Mouse (Mus musculus): Measurements from ENCODE around the gene Olfr1512.
A peak's percentile ranks its signal among the peaks of the same experiment; 100 is the strongest.
"Not testable (repeated sequence)": the region's sequence is repeated elsewhere in the genome, so short reads cannot be mapped to it uniquely, and the experiment has no call there.

Gene Olfr1512

GRCm38 (mm10) chr14:52379068-52379467, at the start of gene Olfr1512:
Olfr1512 (minus strand) TSS chr14:52379168.
- DNase-seq (ENCODE audit: low spot score) = no peak

GRCm38 (mm10) chr14:52427686-52428085, 48.7 kb upstream of the Olfr1512 start:
- no peak for DNase-seq (ENCODE audit: low spot score)

GRCm38 (mm10) chr14:52414273-52414672, 35.3 kb upstream of the Olfr1512 start, which contains the start of gene Olfr1510:
Olfr1510 (minus strand) TSS chr14:52414373.
- DNase-seq (ENCODE audit: low spot score) = no peak

- not testable (repeated sequence) for DNase-seq (ENCODE audit: low spot score)
These were observed 31.4 kb upstream of the Olfr1512 start for GRCm38 (mm10) chr14:52410142-52410919.

DNA sequence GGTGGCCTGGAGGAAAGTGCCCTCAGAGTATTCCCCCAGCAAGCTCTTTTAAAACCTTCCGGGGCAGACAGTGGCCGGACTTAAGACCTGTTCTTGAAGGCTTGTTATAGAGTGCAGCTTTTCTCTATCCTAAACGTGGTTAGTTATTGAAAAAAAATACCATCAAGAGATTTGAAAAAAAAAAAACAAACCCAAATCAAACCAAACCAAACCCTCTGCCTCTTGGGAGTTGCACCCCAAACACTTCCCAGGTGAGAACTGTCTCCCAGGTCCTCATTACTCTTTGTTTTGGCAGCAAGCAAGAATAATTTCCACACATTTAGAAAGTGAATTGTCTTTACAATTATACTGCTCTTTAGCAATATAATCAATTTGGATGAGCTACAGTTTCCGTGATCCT, 18.3 kb upstream of the Olfr1512 start, which contains the start of gene Olfr1511:
Gene Olfr1511, minus strand, starts transcription at position 101 of the 400 bp plus-strand sequence.
- DNase-seq (ENCODE audit: low spot score) = no peak

DNA sequence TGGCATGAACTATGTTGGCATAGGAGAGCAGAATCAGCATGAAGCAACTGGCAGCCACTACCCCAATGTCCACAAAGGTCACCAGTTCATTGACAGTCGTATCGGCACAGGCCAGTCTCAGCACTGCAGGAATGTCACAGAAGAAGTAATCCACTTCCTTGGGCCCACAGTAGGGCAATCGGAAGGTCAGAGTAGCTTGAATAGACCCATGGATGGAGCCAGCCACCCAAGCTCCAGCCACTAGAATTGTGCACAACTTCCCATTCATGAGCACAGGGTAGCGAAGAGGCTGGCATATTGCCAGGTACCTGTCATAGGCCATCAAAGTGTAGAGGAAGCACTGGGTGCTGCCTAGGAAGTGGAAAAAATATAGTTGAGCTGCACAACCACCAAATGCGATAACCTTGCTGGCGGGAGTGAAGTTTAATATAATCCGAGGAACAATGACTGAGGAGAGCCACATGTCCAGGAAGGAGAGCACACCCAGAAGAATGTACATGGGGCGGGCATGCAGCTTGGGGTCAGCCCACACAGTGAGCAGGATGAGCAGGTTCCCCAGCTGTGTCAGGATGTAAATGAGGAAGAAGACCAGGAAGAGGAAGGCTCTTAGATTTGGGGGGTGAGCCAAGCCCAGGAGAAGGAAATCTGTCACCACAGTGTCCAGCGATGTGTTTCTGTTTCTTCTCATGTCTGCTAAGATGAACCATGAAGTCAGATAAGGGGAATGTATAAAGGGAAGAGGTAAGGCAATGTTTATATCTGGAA, 11.3 kb upstream of the Olfr1512 start:
- not testable (repeated sequence) for DNase-seq (ENCODE audit: low spot score)

DNA sequence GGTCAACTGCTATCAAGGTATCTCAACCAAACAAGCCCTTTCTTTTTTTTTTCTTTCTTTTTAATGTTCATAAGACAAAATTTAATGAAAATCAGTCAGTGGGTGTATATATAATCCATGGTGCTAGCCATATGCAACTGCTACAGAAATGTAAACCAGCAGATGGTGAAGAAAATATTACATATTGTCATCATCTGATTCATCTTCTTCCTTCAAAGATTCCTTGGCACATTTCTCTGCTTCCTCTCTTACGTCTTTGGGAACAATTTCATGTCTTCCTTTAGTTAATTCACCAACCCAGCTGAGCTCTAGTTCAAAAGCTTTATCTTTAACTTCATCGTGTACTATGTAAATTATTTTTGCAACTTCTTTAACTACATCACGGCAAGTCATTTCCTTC, 10.2 kb downstream of the Olfr1512 start:
- DNase-seq (ENCODE audit: low spot score) = no peak

DNA sequence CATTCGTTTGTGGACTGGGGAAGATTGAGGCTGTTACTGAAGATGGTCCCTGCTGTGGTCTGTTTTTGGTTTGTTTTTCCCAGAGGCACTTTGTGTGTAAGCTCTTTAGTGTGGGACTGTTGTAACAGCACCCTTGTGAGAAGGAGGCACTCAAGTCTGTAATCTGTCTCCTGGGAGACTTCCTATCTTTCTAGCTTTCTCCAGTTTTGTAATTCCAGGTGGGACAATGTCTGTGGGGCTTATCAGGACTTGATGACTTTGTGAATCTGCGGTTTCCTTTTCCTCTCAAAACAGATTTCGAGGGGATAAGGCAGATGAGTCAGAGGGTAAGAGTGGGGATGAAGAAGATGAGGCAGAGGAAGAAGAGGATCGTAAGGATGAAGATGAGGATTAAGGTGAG, 22.7 kb downstream of the Olfr1512 start, which contains the start of gene Olfr1513:
Gene Olfr1513, minus strand, starts transcription at position 101 of the 400 bp plus-strand sequence.
- no peak for DNase-seq (ENCODE audit: low spot score)

DNA sequence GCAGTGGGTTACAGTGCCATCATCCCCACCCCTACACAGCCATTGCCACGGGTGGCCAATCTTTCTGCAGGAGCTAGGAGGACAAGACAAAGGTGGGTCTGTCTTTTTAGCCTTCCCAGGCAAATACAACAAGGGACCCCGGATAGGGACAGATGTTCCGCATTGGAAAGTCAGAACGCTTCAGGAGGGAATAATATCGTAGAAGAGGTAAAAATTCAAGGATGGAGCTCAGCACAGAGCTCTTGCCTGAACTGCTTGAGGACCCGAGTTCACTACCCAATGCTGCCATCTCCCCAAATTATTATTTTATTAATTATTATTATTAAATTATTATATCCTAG, 39.5 kb downstream of the Olfr1512 start:
- no peak for DNase-seq (ENCODE audit: low spot score)

- peak; percentile 91 for DNase-seq (ENCODE audit: low spot score)
These were observed 40.0 kb downstream of the Olfr1512 start for GRCm38 (mm10) chr14:52338751-52339511.

- no peak for DNase-seq (ENCODE audit: low spot score)
These were observed 46.8 kb downstream of the Olfr1512 start for GRCm38 (mm10) chr14:52332171-52332570.

- DNase-seq (ENCODE audit: low spot score) = peak; percentile 70
These were observed 47.8 kb downstream of the Olfr1512 start for GRCm38 (mm10) chr14:52331069-52331750.

DNA sequence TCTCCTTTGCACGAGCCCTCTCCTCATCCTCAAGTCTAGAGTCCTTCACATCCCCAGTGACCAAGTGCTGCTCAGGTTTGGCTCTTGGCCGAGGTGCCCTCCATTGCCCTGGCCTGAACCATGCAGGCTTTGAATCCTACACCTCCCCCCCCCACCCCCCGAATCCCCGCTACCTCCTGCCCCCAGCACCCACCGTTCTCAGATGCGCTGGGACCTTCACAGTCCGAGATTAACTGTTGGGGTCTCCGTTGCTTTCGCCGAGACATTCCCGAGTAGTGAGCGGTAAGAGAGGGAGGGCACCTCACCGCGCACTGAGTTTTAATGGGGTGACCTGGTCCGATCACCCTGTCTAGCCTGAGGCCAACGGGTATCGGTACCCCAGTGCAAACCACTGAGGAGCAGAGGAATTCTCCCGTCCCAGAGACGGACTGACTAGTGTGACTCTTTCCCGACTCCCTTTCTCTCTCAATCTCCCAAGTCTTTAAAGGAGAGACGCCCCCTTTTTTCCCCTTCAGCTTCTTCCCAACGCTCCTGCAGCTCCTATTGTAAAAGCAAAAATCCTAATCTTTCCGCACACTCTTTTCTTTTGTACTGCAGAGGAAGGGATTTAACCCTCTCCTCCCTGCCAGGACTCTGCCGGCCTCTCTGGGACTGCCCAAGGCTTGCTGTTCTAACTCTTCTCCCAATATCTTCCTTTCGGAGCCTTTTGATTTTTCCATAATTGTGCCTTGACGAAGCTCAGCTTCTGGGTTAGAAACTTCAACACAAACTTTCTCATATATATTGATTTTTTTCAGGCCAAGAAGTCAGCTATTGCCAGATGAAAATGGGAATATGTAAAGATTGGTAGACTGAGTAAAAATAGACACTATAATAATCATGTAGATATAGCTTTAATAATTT, 50.8 kb downstream of the Olfr1512 start, which contains the start of gene Sall2:
Gene Sall2, minus strand, starts transcription at position 853 of the 903 bp plus-strand sequence.
- DNase-seq (ENCODE audit: low spot score) = peak; percentile 47

DNA sequence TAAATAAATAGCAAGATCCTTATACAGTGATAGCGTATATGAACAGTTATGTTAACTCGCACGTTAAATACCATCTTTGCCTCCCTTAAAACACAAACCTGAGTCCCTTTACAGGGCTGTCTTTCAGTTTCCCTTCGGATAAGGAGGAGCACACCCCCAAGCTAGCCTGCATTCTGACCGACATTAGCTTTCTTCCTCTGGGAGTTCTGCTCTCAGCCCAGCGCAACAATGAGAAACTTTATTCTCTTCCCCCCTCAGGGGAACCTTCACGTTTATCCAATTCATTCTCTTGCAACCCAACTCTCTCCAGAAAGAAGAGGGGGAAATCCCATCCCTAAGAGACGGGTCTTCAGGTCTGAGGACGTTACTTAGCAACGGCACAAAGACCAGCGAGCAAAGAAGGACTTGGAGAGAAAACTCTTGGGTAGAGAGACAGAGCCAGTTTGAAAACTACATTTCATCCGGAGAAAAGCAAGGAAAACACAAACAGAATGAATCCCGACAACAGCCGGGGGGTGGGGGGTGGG, 51.5 kb downstream of the Olfr1512 start:
- DNase-seq (ENCODE audit: low spot score) = peak; percentile 70

DNA sequence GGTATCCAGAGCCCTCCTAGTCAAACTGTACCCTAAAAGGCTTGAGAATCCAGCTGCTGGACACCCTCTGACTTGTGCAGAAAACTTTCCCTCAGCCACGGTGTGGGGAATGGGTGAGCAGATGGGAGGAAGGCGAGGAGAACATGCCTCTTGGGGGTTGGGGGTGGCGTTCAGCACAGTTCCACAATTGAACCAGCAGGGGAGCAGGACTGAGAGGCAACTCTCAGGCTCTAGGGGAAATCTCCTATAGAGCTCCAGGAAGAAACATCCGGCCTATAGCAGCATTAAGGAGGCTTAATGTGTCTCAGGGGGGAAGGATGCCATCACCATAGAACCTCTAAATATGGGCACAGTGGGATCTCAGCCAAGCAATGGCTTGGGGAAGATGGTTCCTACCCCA, 53.1 kb downstream of the Olfr1512 start:
- peak; percentile 58 for DNase-seq (ENCODE audit: low spot score)

All from embryo, embryonic 10 days (tissue).